Mouse (Mus musculus): ENCODE data around the gene Ly6g5b. TPM values are rescaled to one million over a fixed set of nuclear protein-coding genes. Genes with fewer than 3 reads are reported as not detected.

Ly6g5b gene
- polyA plus RNA-seq, 1 experiment from 2014 or later = 0.27 TPM

DNA sequence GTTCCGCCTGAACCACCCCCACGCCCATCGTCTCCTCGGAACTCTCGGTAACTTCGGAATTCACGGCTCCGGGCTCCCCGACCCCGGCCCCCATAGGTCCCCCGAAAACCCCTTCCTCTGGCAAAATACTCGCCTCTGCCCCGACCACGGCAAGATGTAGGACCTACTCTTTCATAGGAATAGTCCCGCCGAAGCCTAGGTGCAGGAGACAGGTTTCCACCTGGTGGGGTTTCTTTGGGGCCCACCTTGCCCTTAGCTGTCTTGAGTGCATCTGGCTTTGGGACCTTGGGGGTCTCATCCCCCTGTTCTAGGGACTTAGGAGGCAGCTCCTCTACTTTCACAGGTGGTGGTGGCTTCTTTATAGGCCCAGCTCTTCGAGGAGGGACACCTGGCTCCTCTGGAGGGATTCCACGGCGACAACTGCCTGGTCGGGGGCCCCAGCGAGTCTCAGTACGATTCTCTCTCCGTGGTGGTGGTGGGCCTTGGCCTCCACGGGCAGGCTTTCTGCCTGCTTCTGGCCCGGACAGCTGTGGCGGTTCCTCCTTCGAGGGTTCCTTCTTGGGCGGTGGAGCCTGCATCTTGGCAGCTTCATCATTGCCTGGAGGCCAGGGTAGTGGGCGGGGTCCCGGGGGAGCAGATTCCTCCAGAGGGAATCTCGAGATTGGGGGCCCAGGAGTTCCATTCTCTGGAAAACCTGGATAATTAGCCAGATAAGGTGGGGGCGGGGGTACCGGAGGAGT, 41.4 kb upstream of the Ly6g5b start:
- H3K27me3 ChIP-seq (ENCODE audit: control insufficient read depth, insufficient read depth, low read length) = no peaks in the 10 kb centered on the region
- no peak overlapping the region for H3K9ac ChIP-seq (ENCODE audit: low read length)
- H3K27ac ChIP-seq (replicated peaks) = no peak overlapping the region
- peaks cover 83% of the 10 kb centered on the region for H3K36me3 ChIP-seq (ENCODE audit: control insufficient read depth, insufficient read depth, low read length)
- H3K4me2 ChIP-seq (replicated peaks; ENCODE audit: low read depth) = no peak overlapping the region
- no peak for DNase-seq (ENCODE audit: low spot score)
- WGBS = 88% methylated on average over 33 of the region's 33 CpGs
- no peaks in the 10 kb centered on the region for H3K4me1 ChIP-seq (replicated peaks; ENCODE audit: control insufficient read depth, insufficient read depth)
- no peak for ATAC-seq (ENCODE audit: low FRiP score, low TSS enrichment)
- no peak overlapping the region for H3K4me3 ChIP-seq (ENCODE audit: low read depth, low read length)
- no peaks in the 10 kb centered on the region for H3K9me3 ChIP-seq (ENCODE audit: control insufficient read depth, low read length)
- TF ChIP-seq EP300 (optimal IDR thresholded peaks at IDR 0.05) (no peak), CTCF (IDR thresholded peaks at IDR 0.05; ENCODE audit: low read depth) (no peak)

DNA sequence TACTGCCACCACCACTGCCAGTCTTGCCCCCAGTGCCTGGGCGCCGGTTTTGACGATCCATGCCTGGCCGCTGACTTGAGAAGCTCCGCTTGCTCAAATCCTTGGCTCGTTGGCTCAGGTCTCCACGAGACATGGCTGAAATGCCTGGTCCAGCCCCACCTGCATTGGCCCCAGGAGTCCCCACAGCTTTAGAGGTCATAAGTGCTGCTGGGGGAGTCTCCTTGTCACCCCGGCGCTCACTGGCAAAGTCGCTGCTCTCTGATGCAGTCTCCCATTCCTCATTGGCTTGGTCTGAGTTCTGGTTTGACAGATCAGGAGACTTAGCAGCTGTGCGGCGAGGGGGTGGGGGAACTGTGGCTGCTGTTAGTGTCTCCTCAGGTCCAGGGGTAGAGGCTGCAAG, 40.2 kb upstream of the Ly6g5b start:
- no peaks in the 10 kb centered on the region for H3K9me3 ChIP-seq (ENCODE audit: control insufficient read depth, low read length)
- H3K9ac ChIP-seq (ENCODE audit: low read length) = no peak overlapping the region
- no peak overlapping the region for H3K27ac ChIP-seq (replicated peaks)
- ATAC-seq (ENCODE audit: low FRiP score, low TSS enrichment) (no peak), DNase-seq (ENCODE audit: low spot score) (no peak)
- no peaks in the 10 kb centered on the region for H3K27me3 ChIP-seq (ENCODE audit: control insufficient read depth, insufficient read depth, low read length)
- no peak overlapping the region for H3K4me2 ChIP-seq (replicated peaks; ENCODE audit: low read depth)
- H3K4me1 ChIP-seq (replicated peaks; ENCODE audit: control insufficient read depth, insufficient read depth) = no peaks in the 10 kb centered on the region
- WGBS = 81% methylated on average over 12 of the region's 12 CpGs
- no peak overlapping the region for H3K4me3 ChIP-seq (ENCODE audit: low read depth, low read length)
- no peak for TF ChIP-seq EP300 (optimal IDR thresholded peaks at IDR 0.05)
- TF ChIP-seq CTCF (IDR thresholded peaks at IDR 0.05; ENCODE audit: low read depth) = no peak
- H3K36me3 ChIP-seq (ENCODE audit: control insufficient read depth, insufficient read depth, low read length) = peaks cover 79% of the 10 kb centered on the region

DNA sequence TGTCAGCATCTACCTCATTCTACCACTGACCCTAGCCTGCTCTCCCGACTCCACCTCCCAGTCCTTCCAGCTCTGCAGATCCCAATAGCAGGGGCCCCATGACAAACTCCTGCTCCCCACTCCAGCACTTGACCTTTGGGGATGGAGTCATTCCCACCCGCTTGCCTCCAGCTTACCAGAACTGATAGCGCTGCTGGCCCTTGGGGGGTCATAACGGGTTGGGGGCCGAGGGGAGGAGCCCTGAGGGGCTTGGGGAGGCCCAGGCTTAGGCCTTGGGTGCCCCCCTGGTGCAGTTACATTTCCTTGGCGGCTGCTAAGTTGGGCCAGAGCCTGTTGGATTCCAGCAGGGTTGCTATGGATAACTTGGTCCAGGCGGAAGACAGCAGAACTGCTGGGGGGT, 39.4 kb upstream of the Ly6g5b start:
- ATAC-seq (ENCODE audit: low FRiP score, low TSS enrichment) = no peak
- no peak overlapping the region for H3K4me3 ChIP-seq (ENCODE audit: low read depth, low read length)
- H3K27ac ChIP-seq (replicated peaks) = no peak overlapping the region

DNA sequence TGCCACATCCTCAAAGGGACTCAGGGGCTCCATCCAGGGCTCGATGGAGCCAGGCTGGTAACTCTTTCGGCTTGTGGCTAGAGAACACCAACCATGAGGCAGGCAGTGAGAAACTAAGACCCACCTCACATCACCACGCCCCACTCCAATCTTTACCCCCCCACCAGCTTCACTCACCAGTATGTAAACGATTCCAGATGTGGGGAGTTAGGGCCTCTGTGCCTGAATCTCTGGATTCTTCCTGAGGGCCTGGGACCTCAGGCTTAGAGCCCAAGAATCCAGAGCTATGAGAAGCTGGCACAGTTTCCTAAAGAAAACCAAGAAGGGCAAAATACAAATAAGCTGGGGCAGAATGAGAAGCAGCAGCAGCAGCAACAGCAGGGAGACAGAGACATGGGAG, 38.7 kb upstream of the Ly6g5b start:
- DNase-seq (ENCODE audit: low spot score) = no peak
- Histone ChIP-seq H3K9me3 (ENCODE audit: control insufficient read depth, low read length) (no peaks in the 10 kb centered on the region), H3K4me2 (replicated peaks; ENCODE audit: low read depth) (no peak overlapping the region), H3K27me3 (ENCODE audit: control insufficient read depth, insufficient read depth, low read length) (no peaks in the 10 kb centered on the region), H3K4me3 (ENCODE audit: low read depth, low read length) (no peak overlapping the region), H3K36me3 (ENCODE audit: control insufficient read depth, insufficient read depth, low read length) (peaks cover 76% of the 10 kb centered on the region), H3K27ac (replicated peaks) (no peak overlapping the region), H3K9ac (ENCODE audit: low read length) (no peak overlapping the region), H3K4me1 (replicated peaks; ENCODE audit: control insufficient read depth, insufficient read depth) (no peaks in the 10 kb centered on the region)
- no peak for ATAC-seq (ENCODE audit: low FRiP score, low TSS enrichment)
- WGBS = 76% methylated on average over 4 of the region's 4 CpGs
- TF ChIP-seq EP300 (optimal IDR thresholded peaks at IDR 0.05) = no peak
- TF ChIP-seq CTCF (IDR thresholded peaks at IDR 0.05; ENCODE audit: low read depth) = no peak

More for the DNA sequence above, 39.4 kb upstream of the Ly6g5b start:
- H3K36me3 ChIP-seq (ENCODE audit: control insufficient read depth, insufficient read depth, low read length) = peaks cover 78% of the 10 kb centered on the region
- H3K9me3 ChIP-seq (ENCODE audit: control insufficient read depth, low read length) = no peaks in the 10 kb centered on the region
- DNase-seq (ENCODE audit: low spot score) = no peak
- TF ChIP-seq CTCF (IDR thresholded peaks at IDR 0.05; ENCODE audit: low read depth) (no peak), EP300 (optimal IDR thresholded peaks at IDR 0.05) (no peak)
- H3K4me2 ChIP-seq (replicated peaks; ENCODE audit: low read depth) = no peak overlapping the region
- H3K4me1 ChIP-seq (replicated peaks; ENCODE audit: control insufficient read depth, insufficient read depth) = no peaks in the 10 kb centered on the region
- WGBS = 78% methylated on average over 7 of the region's 7 CpGs
- H3K27me3 ChIP-seq (ENCODE audit: control insufficient read depth, insufficient read depth, low read length) = no peaks in the 10 kb centered on the region
- no peak overlapping the region for H3K9ac ChIP-seq (ENCODE audit: low read length)

DNA sequence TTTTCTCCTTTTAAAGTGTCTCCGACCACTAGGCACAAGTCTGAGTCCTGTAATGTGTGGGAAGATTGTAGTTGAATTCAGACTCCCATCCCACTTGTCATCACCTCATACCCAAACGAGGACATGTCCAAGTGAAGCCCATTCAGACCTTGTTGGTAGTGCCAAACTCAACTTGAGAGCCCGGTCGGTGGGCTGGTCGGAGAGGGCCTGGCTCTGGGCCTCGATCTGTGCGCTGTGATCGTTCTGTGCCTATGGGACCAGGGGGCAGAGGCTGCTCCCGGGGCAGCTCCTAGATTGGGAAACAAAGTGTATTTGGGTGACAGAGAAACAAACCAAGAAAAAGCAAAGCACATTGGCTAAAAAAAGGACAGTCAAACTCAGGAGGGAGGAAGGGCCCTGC, 37.8 kb upstream of the Ly6g5b start:
- no peak overlapping the region for H3K4me3 ChIP-seq (ENCODE audit: low read depth, low read length)
- WGBS = 87% methylated on average over 9 of the region's 9 CpGs
- peaks cover 74% of the 10 kb centered on the region for H3K36me3 ChIP-seq (ENCODE audit: control insufficient read depth, insufficient read depth, low read length)
- ATAC-seq (ENCODE audit: low FRiP score, low TSS enrichment) (no peak), DNase-seq (ENCODE audit: low spot score) (no peak)
- no peaks in the 10 kb centered on the region for H3K9me3 ChIP-seq (ENCODE audit: control insufficient read depth, low read length)
- H3K9ac ChIP-seq (ENCODE audit: low read length) = no peak overlapping the region
- no peaks in the 10 kb centered on the region for H3K27me3 ChIP-seq (ENCODE audit: control insufficient read depth, insufficient read depth, low read length)
- H3K27ac ChIP-seq (replicated peaks) = no peak overlapping the region
- TF ChIP-seq CTCF (IDR thresholded peaks at IDR 0.05; ENCODE audit: low read depth) (no peak), EP300 (optimal IDR thresholded peaks at IDR 0.05) (no peak)
- H3K4me1 ChIP-seq (replicated peaks; ENCODE audit: control insufficient read depth, insufficient read depth) = no peaks in the 10 kb centered on the region
- no peak overlapping the region for H3K4me2 ChIP-seq (replicated peaks; ENCODE audit: low read depth)

DNA sequence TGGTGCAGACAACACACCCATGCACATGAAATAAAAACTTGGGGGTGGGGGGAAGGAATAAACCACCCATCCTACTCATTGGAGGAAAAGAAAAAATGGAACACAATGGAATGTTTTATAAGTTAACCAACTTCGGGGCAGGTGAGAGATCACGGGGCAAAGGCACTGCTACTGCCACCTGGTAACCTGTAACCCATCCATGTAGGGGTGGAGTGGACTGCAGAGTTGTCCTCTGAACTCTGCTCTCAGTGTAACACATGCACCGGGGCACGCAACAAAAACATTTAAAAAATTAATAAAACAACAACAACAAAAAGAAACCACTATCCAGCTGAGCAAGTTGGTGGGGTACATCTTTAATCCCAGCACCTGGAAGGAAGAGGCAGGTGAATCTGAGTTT, 36.9 kb upstream of the Ly6g5b start:
- no peak overlapping the region for H3K4me3 ChIP-seq (ENCODE audit: low read depth, low read length)
- H3K4me1 ChIP-seq (replicated peaks; ENCODE audit: control insufficient read depth, insufficient read depth) = no peaks in the 10 kb centered on the region
- no peak overlapping the region for H3K4me2 ChIP-seq (replicated peaks; ENCODE audit: low read depth)
- no peak for DNase-seq (ENCODE audit: low spot score)
- ATAC-seq (ENCODE audit: low FRiP score, low TSS enrichment) = no peak
- no peaks in the 10 kb centered on the region for H3K27me3 ChIP-seq (ENCODE audit: control insufficient read depth, insufficient read depth, low read length)
- TF ChIP-seq EP300 (optimal IDR thresholded peaks at IDR 0.05) (no peak), CTCF (IDR thresholded peaks at IDR 0.05; ENCODE audit: low read depth) (no peak)
- H3K9ac ChIP-seq (ENCODE audit: low read length) = no peak overlapping the region
- no peaks in the 10 kb centered on the region for H3K9me3 ChIP-seq (ENCODE audit: control insufficient read depth, low read length)
- H3K36me3 ChIP-seq (ENCODE audit: control insufficient read depth, insufficient read depth, low read length) = peaks cover 71% of the 10 kb centered on the region
- H3K27ac ChIP-seq (replicated peaks) = no peak overlapping the region
- 94% methylated on average over 4 of the region's 4 CpGs for WGBS

Data from stomach, postnatal 0 days (tissue).